Mouse (Mus musculus) hindbrain, embryonic 10.5 days (tissue): ENCODE measurements around the gene Snx18. TPM values are rescaled to one million over a fixed set of nuclear protein-coding genes. Genes with fewer than 3 reads are reported as not detected.

ENCODE experiments used
- polyA plus RNA-seq: library from polyadenylated mRNA; unstranded; fragments of >200 nt; fragmentation: Nextera tagmentation; extraction: Ambion mirVana; gene quantifications from 2 replicates; pipeline ENCODE4 v1.2.1, GENCODE M21; 2016

Snx18 gene
- polyA plus RNA-seq, 1 experiment from 2014 or later = 18.1 TPM

Other genes with a start within 250 kb of the Snx18 start
- 0.21 TPM in 1 of 2 replicates, not detected in the other for gene Hspb3, start 45.1 kb upstream of the Snx18 start, polyA plus RNA-seq
- 10.3 and 10.8 TPM in 2 replicates for gene Arl15, start 175.9 kb upstream of the Snx18 start, polyA plus RNA-seq